Mouse (Mus musculus): Measurements from ENCODE around the gene Isl2. TPM values are rescaled to one million over a fixed set of nuclear protein-coding genes. Genes with fewer than 3 reads are reported as not detected.

The Isl2 gene
- not detected in 2 replicates for polyA plus RNA-seq (2015; fragmentation: Nextera tagmentation; extraction: Ambion mirVana)

DNA sequence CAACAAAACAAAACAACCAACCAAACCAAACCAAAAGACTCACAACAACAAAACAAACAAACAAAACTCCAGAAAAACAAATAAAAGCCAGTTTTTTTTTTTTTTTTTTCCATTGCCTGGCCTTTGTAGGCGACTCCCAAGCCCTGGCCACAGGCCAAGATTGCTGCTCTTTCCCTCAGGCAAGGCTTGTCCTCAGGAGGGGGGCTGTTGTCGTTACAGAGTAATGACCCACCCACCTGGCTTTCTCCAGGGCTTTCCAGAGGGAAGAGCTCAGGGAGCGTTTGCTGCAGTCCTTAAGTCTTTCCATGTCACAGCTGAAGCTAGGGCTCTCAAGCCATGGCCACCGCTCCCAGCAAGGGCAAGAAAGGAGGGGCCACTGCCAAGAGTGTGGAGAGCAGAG, at the start of gene Isl2:
Gene Isl2, plus strand, starts transcription at position 296 of the 400 bp plus-strand sequence.
- 18% methylated on average over 4 of the region's 4 CpGs for WGBS (ENCODE audit: insufficient replicate concordance)
- Histone ChIP-seq H3K4me1 (ENCODE audit: insufficient read depth) (peaks cover 16% of the 10 kb centered on the region), H3K4me3 (ENCODE audit: low read depth, low read length) (no peak within 1 kb of the TSS), H3K9ac (replicated peaks) (no peak within 1 kb of the TSS), H3K27me3 (ENCODE audit: insufficient read depth, low read length) (peaks cover 67% of the 10 kb centered on the region), H3K9me3 (ENCODE audit: low read length) (no peaks in the 10 kb centered on the region), H3K27ac (ENCODE audit: low read depth) (no peak within 1 kb of the TSS), H3K4me2 (ENCODE audit: low read depth, low read length) (no peak within 1 kb of the TSS), H3K36me3 (replicated peaks; ENCODE audit: insufficient read depth, low read length) (no peaks in the 10 kb centered on the region)
- TF ChIP-seq EP300 (IDR thresholded peaks at IDR 0.05; ENCODE audit: low read depth) = no peak
- TF ChIP-seq CTCF (IDR thresholded peaks at IDR 0.05; ENCODE audit: low read depth) = no peak
- ATAC-seq (no peak), DNase-seq (no peak)

DNA sequence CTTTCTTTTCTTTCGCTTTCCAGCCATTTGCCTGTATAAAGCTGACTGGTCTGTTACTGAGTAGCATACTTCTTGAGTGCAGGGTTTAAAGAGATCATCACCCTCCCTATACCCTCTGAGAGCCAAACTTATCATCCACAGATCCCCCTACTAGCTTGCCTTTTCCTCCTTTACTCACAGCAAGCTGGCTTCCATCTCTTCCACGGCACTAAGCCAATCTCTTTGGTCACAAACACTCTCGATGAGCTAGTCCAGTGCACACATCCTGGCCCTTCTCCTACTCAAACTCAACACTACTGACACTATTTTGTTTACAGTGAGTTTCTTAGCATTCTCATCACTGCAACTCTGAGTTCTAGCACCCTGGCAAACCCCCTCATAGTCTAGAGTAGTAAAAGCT, 30.6 kb upstream of the Isl2 start:
- DNase-seq = no peak
- ATAC-seq = no peak
- Histone ChIP-seq H3K4me1 (ENCODE audit: insufficient read depth) (peaks cover 27% of the 10 kb centered on the region), H3K4me2 (ENCODE audit: low read depth, low read length) (peak overlapping the region; percentile 37; the same call in 1 of the 2 replicates), H3K27ac (ENCODE audit: low read depth) (peak overlapping the region; percentile 52; the same call in 1 of the 2 replicates), H3K36me3 (replicated peaks; ENCODE audit: insufficient read depth, low read length) (no peaks in the 10 kb centered on the region), H3K4me3 (ENCODE audit: low read depth, low read length) (no peak overlapping the region), H3K27me3 (ENCODE audit: insufficient read depth, low read length) (no peaks in the 10 kb centered on the region), H3K9ac (replicated peaks) (no peak overlapping the region), H3K9me3 (ENCODE audit: low read length) (no peaks in the 10 kb centered on the region)
- WGBS (ENCODE audit: insufficient replicate concordance) = 74% methylated on average over 3 of the region's 3 CpGs
- TF ChIP-seq CTCF (IDR thresholded peaks at IDR 0.05; ENCODE audit: low read depth) (no peak), EP300 (IDR thresholded peaks at IDR 0.05; ENCODE audit: low read depth) (no peak)

DNA sequence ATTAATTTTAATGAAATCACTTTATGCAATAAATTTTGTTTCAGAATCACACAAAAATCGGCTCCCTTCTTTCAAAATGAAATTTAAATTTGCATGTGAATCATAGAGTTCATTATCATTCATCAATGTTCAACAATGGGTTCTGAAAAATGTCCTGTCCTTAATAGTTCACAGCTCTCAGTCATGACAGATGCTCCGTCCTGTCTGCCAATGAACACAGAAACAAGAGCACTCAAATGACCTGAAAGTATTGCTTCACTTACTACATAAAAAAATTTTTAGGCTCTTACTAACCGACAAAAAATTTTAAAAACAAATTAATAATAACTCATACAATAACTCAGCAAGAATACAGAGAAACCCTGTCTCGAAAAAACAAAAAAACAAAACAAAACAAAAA, 29.8 kb upstream of the Isl2 start:
- Histone ChIP-seq H3K4me3 (ENCODE audit: low read depth, low read length) (no peak overlapping the region), H3K9ac (replicated peaks) (no peak overlapping the region), H3K36me3 (replicated peaks; ENCODE audit: insufficient read depth, low read length) (no peaks in the 10 kb centered on the region), H3K4me1 (ENCODE audit: insufficient read depth) (peaks cover 27% of the 10 kb centered on the region), H3K27me3 (ENCODE audit: insufficient read depth, low read length) (no peaks in the 10 kb centered on the region), H3K4me2 (ENCODE audit: low read depth, low read length) (peak overlapping the region; percentile 52; the same call in 1 of the 2 replicates), H3K27ac (ENCODE audit: low read depth) (peak overlapping the region; percentile 97; the same call in 1 of the 2 replicates), H3K9me3 (ENCODE audit: low read length) (no peaks in the 10 kb centered on the region)
- no peak for DNase-seq
- WGBS (ENCODE audit: insufficient replicate concordance) = 76% methylated on average over 4 of the region's 4 CpGs
- TF ChIP-seq CTCF (IDR thresholded peaks at IDR 0.05; ENCODE audit: low read depth) = no peak
- TF ChIP-seq EP300 (IDR thresholded peaks at IDR 0.05; ENCODE audit: low read depth) = no peak
- ATAC-seq = no peak

DNA sequence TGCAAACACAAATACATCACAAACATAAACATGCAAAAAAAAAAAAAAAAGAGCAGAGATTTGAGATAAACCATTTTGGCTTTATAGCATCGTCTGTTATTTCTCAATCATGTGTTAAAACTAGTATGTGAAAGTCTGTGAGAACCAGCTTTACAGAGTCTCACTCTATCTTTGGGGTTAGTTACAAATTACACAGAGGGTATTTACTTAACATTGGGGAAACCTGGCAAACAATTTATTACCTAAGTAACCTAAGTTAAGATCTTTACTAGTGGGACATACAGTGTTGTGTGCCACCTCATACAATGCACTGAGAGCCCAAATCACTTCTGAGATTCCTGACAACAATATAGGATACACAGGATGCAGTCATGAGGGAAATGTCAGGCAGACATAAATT, 28.7 kb upstream of the Isl2 start:
- WGBS (ENCODE audit: insufficient replicate concordance) = 55% methylated on average over 1 of the region's 1 CpGs
- no peaks in the 10 kb centered on the region for H3K9me3 ChIP-seq (ENCODE audit: low read length)
- TF ChIP-seq CTCF (IDR thresholded peaks at IDR 0.05; ENCODE audit: low read depth) = no peak
- TF ChIP-seq EP300 (IDR thresholded peaks at IDR 0.05; ENCODE audit: low read depth) = no peak
- H3K27ac ChIP-seq (ENCODE audit: low read depth) = peak overlapping the region; percentile 97
- no peaks in the 10 kb centered on the region for H3K36me3 ChIP-seq (replicated peaks; ENCODE audit: insufficient read depth, low read length)
- no peak for ATAC-seq
- no peak overlapping the region for H3K4me3 ChIP-seq (ENCODE audit: low read depth, low read length)
- H3K4me1 ChIP-seq (ENCODE audit: insufficient read depth) = peaks cover 27% of the 10 kb centered on the region
- no peaks in the 10 kb centered on the region for H3K27me3 ChIP-seq (ENCODE audit: insufficient read depth, low read length)
- H3K9ac ChIP-seq (replicated peaks) = 0 out of 2 replicates have a peak overlapping the region, but pooled peaks have one; percentile 9
- no peak for DNase-seq
- peak overlapping the region; percentile 7; the same call in 1 of the 2 replicates for H3K4me2 ChIP-seq (ENCODE audit: low read depth, low read length)

- Histone ChIP-seq H3K4me3 (ENCODE audit: low read depth, low read length) (peak overlapping the region; percentile 74), H3K4me2 (ENCODE audit: low read depth, low read length) (peak overlapping the region; percentile 82), H3K27ac (ENCODE audit: low read depth) (peak overlapping the region; percentile 97), H3K27me3 (ENCODE audit: insufficient read depth, low read length) (no peaks in the 10 kb centered on the region), H3K9me3 (ENCODE audit: low read length) (no peaks in the 10 kb centered on the region), H3K4me1 (ENCODE audit: insufficient read depth) (peaks cover 22% of the 10 kb centered on the region), H3K9ac (replicated peaks) (peak overlapping the region; percentile 92), H3K36me3 (replicated peaks; ENCODE audit: insufficient read depth, low read length) (no peaks in the 10 kb centered on the region)
- ATAC-seq (no peak), DNase-seq (no peak)
- TF ChIP-seq EP300 (IDR thresholded peaks at IDR 0.05; ENCODE audit: low read depth) (peak; percentile 53; the same call in 1 of the 2 replicates), CTCF (IDR thresholded peaks at IDR 0.05; ENCODE audit: low read depth) (no peak)
- WGBS (ENCODE audit: insufficient replicate concordance) = 69% methylated on average over 10 of the region's 10 CpGs
Observed at GRCm38 (mm10) chr9:55510651-55511235, 27.7 kb upstream of the Isl2 start.

GRCm38 (mm10) chr9:55511521-55511993, 26.9 kb upstream of the Isl2 start:
- 2% methylated on average over 32 of the region's 32 CpGs for WGBS (ENCODE audit: insufficient replicate concordance)
- DNase-seq = peak; percentile 85

More at GRCm38 (mm10) chr9:55511521-55511993, 26.9 kb upstream of the Isl2 start:
- Histone ChIP-seq H3K36me3 (replicated peaks; ENCODE audit: insufficient read depth, low read length) (no peaks in the 10 kb centered on the region), H3K9me3 (ENCODE audit: low read length) (no peaks in the 10 kb centered on the region), H3K4me2 (ENCODE audit: low read depth, low read length) (peak overlapping the region; percentile 82), H3K27ac (ENCODE audit: low read depth) (peak overlapping the region; percentile 97), H3K27me3 (ENCODE audit: insufficient read depth, low read length) (no peaks in the 10 kb centered on the region), H3K4me3 (ENCODE audit: low read depth, low read length) (peak overlapping the region; percentile 74), H3K4me1 (ENCODE audit: insufficient read depth) (peaks cover 20% of the 10 kb centered on the region), H3K9ac (replicated peaks) (peak overlapping the region; percentile 92)
- peak; percentile 84 for ATAC-seq
- TF ChIP-seq CTCF (IDR thresholded peaks at IDR 0.05; ENCODE audit: low read depth) (no peak), EP300 (IDR thresholded peaks at IDR 0.05; ENCODE audit: low read depth) (no peak)
